Mouse (Mus musculus): ENCODE measurements at regions not wholly inside any gene's neighbourhood (a gene's known extent, or its start where the extent isn't known, plus 50 kb on each side); places are given as distances from the start of the nearest gene placed in this dataset.

DNA sequence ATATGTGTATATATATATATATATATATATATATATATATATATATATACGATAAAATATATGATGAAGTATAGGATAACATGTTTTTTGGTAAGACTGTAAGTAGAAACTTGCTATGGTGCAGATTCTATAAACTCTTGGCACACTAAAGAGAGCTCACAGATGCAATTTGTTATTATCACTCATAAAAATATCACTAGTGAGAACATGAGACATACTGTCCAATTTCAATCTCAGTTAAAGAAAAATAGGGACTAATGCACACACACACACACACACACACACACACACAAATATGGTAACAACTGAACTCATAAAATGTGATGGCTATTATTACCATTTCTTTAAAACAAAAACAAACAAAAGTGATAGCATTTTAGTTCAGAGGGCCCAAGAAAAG is 292.0 kb downstream of the Cd47 start:
- no peak for DNase-seq (ENCODE audit: extremely low read depth, low read depth)

DNA sequence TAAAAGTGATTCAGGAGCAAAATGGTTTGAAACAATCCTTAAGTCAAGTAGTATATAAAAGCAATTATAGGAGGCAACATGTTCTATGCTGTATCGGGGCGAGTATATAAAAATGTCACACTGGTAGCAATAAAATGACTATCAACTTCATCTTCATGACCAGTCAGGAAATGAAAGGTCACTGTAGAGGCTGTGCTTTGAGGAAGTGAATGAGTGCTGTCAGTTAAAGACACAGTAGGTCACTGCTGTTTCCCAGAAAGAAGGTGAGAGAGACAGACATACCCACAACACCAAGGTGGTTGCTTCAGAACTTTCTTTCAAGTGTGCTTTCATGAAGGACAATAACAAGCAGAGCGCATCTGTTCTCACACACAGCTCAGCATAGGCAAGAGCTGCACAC is 292.4 kb downstream of the Cd47 start:
- no peak for DNase-seq (ENCODE audit: extremely low read depth, low read depth)

DNA sequence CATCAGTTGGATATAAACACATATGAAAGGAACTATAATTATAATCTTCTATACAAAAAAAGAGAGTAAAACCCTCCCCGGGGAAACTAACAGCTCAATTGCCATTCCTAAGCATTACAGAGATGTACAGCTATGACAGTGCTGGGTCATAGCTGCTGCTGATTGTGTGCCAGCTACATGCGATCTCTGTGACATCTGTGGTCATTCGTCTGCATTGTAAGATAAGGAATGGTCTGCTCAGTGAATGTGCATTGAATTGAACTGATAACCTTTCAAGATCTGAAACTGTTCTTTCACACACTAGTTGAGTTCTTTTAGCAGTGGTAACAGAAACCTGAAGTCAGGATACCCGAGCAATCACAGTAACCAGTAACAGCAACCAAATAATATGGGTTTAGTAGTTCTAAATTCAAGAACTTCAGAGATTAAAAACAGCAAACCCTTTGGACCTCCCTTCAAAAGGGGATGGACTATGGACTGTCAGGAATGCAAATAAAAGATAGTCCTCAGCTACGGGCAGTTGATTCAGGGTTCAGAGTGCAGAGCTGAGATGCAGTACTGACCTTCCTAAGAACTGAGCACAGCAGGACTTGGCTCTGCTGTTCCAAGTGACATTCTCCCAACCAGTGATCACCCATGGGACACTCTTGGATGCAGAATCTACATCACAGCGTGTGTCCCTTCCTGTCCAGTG is 295.7 kb downstream of the Cd47 start:
- peak; percentile 25 for DNase-seq (ENCODE audit: extremely low read depth, low read depth)

DNA sequence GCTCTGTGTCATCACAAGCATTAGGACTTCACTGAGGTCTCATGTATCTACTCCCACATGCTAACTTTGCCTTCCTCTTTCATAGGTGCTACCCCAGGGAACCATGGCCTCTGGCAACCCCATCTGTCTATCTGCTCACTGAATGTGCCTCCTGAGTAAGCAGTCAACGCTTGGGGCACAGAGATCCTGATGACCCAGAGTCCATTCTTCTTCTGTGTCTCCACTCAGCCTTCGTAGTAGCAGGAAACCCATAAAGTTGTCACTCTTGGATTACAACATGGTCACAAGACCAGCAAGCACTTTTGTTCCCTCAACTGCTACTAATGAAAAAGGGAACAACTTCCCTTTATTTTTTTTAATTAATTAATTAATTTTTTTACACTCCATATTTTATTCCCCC is 296.2 kb downstream of the Cd47 start:
- no peak for DNase-seq (ENCODE audit: extremely low read depth, low read depth)

DNA sequence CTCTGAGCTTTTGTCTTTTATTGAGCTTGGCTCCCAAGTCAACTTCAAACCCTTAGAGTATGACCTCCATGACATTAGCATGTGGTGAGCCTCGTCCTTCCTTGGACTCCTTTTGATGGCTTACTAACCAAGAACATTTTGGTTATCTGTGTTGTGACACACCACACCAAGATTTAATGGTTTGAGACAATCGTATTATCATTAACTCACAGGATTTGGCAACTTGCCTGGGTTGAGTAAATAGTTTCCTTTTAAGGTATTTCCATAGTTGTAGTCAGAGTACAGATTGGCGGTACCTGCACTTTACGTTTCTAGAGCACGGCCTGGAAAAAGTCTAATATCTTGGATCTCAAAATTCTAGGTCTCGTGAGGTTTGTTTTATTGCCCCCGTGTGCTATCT is 303.0 kb downstream of the Cd47 start:
- DNase-seq (ENCODE audit: extremely low read depth, low read depth): peak; percentile 28

DNA sequence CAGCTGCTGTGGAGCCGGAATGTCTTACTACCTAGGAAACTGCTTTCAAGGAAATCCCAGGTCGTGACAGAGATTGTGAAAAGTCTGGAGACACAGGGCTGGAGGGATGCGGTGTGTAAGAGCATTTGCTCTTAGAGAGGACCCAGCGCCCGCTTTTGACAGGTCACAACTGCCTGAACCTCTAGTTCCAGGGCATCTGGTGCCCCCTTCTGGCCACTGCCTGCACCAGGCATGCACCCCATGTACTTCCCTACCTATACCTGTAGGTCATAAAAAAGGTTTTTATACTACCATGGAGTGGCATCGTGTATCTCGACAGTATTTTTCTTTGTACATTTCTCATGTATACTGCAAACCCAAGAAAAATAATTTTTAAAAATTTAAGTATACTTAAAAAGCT is 314.0 kb downstream of the Bbx start:
- DNase-seq (ENCODE audit: extremely low read depth, low read depth): peak; percentile 25

DNA sequence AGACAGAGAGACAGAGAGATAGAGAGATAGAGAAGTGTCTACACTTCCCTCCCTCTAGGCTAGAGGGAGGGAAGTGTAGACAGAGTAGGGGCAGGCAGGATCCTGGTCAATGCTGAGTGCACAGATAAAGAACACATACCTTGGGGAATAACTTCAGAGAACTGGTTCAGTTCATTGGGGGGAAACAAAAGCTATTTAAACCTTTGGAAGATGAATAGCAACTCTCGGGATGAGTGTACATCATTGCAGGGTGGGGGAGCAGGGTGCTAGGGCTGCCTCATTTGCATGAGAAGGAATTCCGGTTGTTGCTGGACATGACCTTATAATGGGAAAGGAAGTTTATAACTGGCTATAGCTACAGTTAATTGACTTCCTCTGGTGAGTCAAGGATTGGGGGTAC is 309.7 kb downstream of the Bbx start:
- DNase-seq (ENCODE audit: extremely low read depth, low read depth): no peak

DNA sequence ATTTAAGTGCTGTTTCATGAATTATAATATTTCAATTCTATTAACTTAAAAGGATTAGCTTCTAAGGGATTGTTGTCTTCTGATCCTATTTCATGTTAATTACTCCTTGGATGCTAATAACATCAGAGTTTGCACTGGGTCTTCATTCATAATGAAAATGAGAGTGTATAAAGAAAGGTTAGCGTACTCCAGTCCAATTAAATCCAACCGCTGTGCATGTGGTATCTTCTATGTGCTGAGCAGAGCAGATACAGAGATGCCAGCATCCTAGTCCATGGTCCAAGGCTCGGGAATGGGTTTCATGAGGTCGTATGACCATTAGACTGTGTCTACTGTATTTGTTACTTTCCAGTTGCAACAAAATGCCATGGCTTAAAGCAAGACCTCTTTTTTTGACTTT is 307.5 kb downstream of the Bbx start:
- no peak for DNase-seq (ENCODE audit: extremely low read depth, low read depth)

DNA sequence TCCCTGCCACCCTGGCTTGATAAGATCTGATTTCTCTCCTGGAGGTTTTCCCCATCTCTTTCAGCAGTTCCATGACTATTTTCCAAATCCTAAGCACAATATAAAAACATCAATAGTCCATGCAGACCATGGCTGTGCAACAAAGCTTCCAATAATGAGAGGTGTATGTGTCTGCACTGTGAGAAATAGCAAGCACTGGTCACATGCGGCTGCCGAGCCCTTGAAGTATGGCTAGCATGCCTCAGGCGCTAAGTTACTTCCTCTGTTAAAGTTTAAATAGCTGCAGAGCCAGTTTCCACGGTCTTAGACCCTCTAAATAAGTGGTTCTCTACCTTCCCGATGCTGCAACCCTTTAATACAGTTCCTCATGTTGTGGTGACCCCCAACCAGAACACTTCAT is 306.6 kb downstream of the Bbx start:
- DNase-seq (ENCODE audit: extremely low read depth, low read depth): no peak

DNA sequence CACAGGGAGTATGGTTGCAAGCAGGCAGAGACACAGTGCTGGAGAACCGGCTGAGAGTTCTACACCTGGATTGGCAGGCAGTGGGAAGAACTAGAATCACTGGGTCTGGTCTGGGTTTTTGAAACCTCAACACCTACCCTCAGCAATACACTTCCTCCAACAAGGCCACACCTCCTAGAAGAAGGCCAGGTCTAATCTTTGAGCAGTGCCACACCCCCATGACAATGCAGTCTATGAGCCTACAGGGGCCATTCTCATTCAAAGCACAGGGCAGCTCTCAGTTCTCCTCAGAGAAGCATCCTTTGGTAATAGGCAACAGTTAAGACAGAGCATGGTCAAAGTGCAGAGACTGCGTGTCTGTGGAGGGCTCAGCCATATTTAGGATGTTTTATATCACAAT is 300.8 kb downstream of the Bbx start:
- DNase-seq (ENCODE audit: extremely low read depth, low read depth): peak; percentile 22

Data from MEL-GATA-1-ER (cell line).